Mouse (Mus musculus) left cerebral cortex, adult 8-10 months (tissue): ENCODE data around the gene Cdc14a. TPM values are rescaled to one million over a fixed set of nuclear protein-coding genes. Genes with fewer than 3 reads are reported as not detected.
A peak's percentile ranks its signal among the peaks of the same experiment; 100 is the strongest.

ENCODE experiments used
- DNase-seq, 2 experiments: peaks; one replicate each; pipeline ENCODE4 v3.0.0; 2022; ENCODE audit warnings: low spot score in 2 of 2
- total RNA-seq, 4 experiments: library from RNA; stranded (reverse); gene quantifications; 2 replicates each; pipeline ENCODE4 v1.2.4; 2022

Gene Cdc14a
- total RNA-seq, 4 experiments from 2014 or later = 4.5 to 6.6 (median 5.5) TPM

GRCm38 (mm10) chr3:116331811-116332464, 91.9 kb downstream of the Cdc14a start:
- no peak for DNase-seq

- no peak for DNase-seq
Measured at GRCm38 (mm10) chr3:116329976-116330375, 93.9 kb downstream of the Cdc14a start.

GRCm38 (mm10) chr3:116329023-116329762, 94.6 kb downstream of the Cdc14a start:
- DNase-seq = no peak

GRCm38 (mm10) chr3:116327616-116328004, 96.2 kb downstream of the Cdc14a start:
- DNase-seq = no peak

- peak; percentile 80 to 84 for DNase-seq
Measured at GRCm38 (mm10) chr3:116327001-116327615, 96.7 kb downstream of the Cdc14a start.

- no peak for DNase-seq
Measured at GRCm38 (mm10) chr3:116325501-116325900, 98.3 kb downstream of the Cdc14a start.

- DNase-seq = no peak
Measured at GRCm38 (mm10) chr3:116319696-116320095, 104.1 kb downstream of the Cdc14a start.

GRCm38 (mm10) chr3:116311838-116312237, 112.0 kb downstream of the Cdc14a start:
- no peak for DNase-seq

- DNase-seq = no peak
Measured at GRCm38 (mm10) chr3:116311173-116311572, 112.7 kb downstream of the Cdc14a start.

- no peak for DNase-seq
Measured at GRCm38 (mm10) chr3:116310672-116311071, 113.2 kb downstream of the Cdc14a start.

- DNase-seq = no peak
Measured at GRCm38 (mm10) chr3:116310033-116310432, 113.8 kb downstream of the Cdc14a start.

- no peak for DNase-seq
Measured at GRCm38 (mm10) chr3:116304800-116305753, 118.8 kb downstream of the Cdc14a start.

GRCm38 (mm10) chr3:116302581-116302980, 121.3 kb downstream of the Cdc14a start:
- no peak for DNase-seq

GRCm38 (mm10) chr3:116301754-116302153, 122.1 kb downstream of the Cdc14a start:
- no peak for DNase-seq

- no peak for DNase-seq
Measured at GRCm38 (mm10) chr3:116298727-116299126, 125.1 kb downstream of the Cdc14a start.

- DNase-seq = peak in 1 of 2 experiments; percentile 14
Measured at GRCm38 (mm10) chr3:116298003-116298402, 125.8 kb downstream of the Cdc14a start.

- DNase-seq = peak in 1 of 2 experiments; percentile 37
Measured at GRCm38 (mm10) chr3:116297170-116297569, 126.7 kb downstream of the Cdc14a start.

GRCm38 (mm10) chr3:116290041-116290815, 133.6 kb downstream of the Cdc14a start:
- DNase-seq = no peak

GRCm38 (mm10) chr3:116288833-116289232, 135.0 kb downstream of the Cdc14a start:
- DNase-seq = no peak

- DNase-seq = no peak
Measured at GRCm38 (mm10) chr3:116284735-116285134, 139.1 kb downstream of the Cdc14a start.
